Mouse (Mus musculus): ENCODE measurements around the gene Gm28047.

GRCm38 (mm10) chr15:102671721-102672214 lies 46.9 kb upstream of the Gm28047 start:
- no peak for TF ChIP-seq USF1 (IDR thresholded peaks at IDR 0.05; ENCODE audit: low read depth)
- TF ChIP-seq POLR2A (IDR thresholded peaks at IDR 0.05; ENCODE audit: insufficient read length, low read depth): peak; percentile 67
- TF ChIP-seq SRF (IDR thresholded peaks at IDR 0.05; ENCODE audit: control insufficient read depth, insufficient read length, low read depth): no peak
- no peak for TF ChIP-seq REST (IDR thresholded peaks at IDR 0.05; ENCODE audit: insufficient read depth, insufficient read length)
- no peak for TF ChIP-seq TCF12 (IDR thresholded peaks at IDR 0.05; ENCODE audit: insufficient read depth, poor library complexity, severe bottlenecking)
- peak in 2 of 3 experiments; percentile 1 to 27 for TF ChIP-seq MYOG (IDR thresholded peaks at IDR 0.05; ENCODE audit: control insufficient read depth in 1 of 3, insufficient read depth in 1 of 3, insufficient read length in 2 of 3, low read depth in 2 of 3)
- TF ChIP-seq MYOD1 (IDR thresholded peaks at IDR 0.05; ENCODE audit: control insufficient read depth in 1 of 3, insufficient read length in 2 of 3, low read depth in 2 of 3): no peak
- no peak for TF ChIP-seq MAX (IDR thresholded peaks at IDR 0.05; ENCODE audit: low read depth)
- TF ChIP-seq E2F4 (IDR thresholded peaks at IDR 0.05; ENCODE audit: insufficient read depth): no peak
